Mouse (Mus musculus) spleen, adult 2 months (tissue): ENCODE data around the gene Acvr1b. TPM values are rescaled to one million over a fixed set of nuclear protein-coding genes. Genes with fewer than 3 reads are reported as not detected.

ENCODE experiments used
- DNase-seq, 2 experiments: peaks; one replicate each; pipeline versions ENCODE4 v3.0.0 to v3.0.0-alpha.2; 2012 to 2021; ENCODE audit warnings: low spot score in 2 of 2, low read depth in 1 of 2
- H3K27ac ChIP-seq: fragments of 200-500 bp; 2 replicates; pipeline ENCODE4 v1.5.1; 2012; ENCODE audit warnings: low read length, inconsistent platforms; ENCODE audit not compliant: insufficient read depth
- H3K27me3 ChIP-seq: fragments of 200-500 bp; 2 replicates; pipeline ENCODE4 v1.6.1; 2012; ENCODE audit warnings: mild to moderate bottlenecking, moderate library complexity, low read length, inconsistent platforms; ENCODE audit not compliant: control insufficient read depth, insufficient read depth
- H3K36me3 ChIP-seq: fragments of 200-500 bp; 2 replicates; pipeline ENCODE4 v1.6.1; 2012; ENCODE audit warnings: mild to moderate bottlenecking, low read length, inconsistent platforms; ENCODE audit not compliant: control insufficient read depth, insufficient read depth
- H3K4me1 ChIP-seq: fragments of 200-500 bp; 2 replicates; pipeline ENCODE4 v1.6.1; 2011; ENCODE audit warnings: inconsistent platforms; ENCODE audit not compliant: control insufficient read depth, insufficient read depth, insufficient read length
- H3K4me3 ChIP-seq: fragments of 200-500 bp; 2 replicates; pipeline ENCODE4 v1.5.1; 2011; ENCODE audit warnings: mild to moderate bottlenecking, inconsistent platforms; ENCODE audit not compliant: insufficient read depth, insufficient read length; ENCODE audit errors: extremely low read depth
- CTCF ChIP-seq: fragments of 200-500 bp; IDR thresholded peaks from 2 replicates; pipeline ENCODE4 v1.5.1; 2011; ENCODE audit warnings: mild to moderate bottlenecking, inconsistent platforms; ENCODE audit not compliant: insufficient read depth, insufficient read length, insufficient replicate concordance; ENCODE audit errors: extremely low read depth
- POLR2A ChIP-seq: fragments of 200-500 bp; IDR thresholded peaks from 2 replicates; pipeline ENCODE4 v1.6.1; 2011; ENCODE audit warnings: low read depth, low read length, inconsistent platforms
- WGBS: fragments of 180-500 bp; shearing (Covaris S2); methylation state at CpG from one replicate; pipeline ENCODE4 v1.1.7; 2018; 5-methylcytosine and 5-hydroxymethylcytosine counted together
- polyA plus RNA-seq: library from polyadenylated mRNA; depleted of rRNA; stranded (reverse); fragments of >200 nt; gene quantifications from 2 replicates; pipeline ENCODE4 v1.2.3, GENCODE M21; 2012

The Acvr1b gene
- polyA plus RNA-seq, 1 experiment: 17.9 TPM

GRCm38 (mm10) chr15:101145424-101146099, 28.3 kb upstream of the Acvr1b start:
- DNase-seq: peak; percentile 71 to 91
- H3K36me3 ChIP-seq: no peaks in the 10 kb centered on the region
- peak overlapping the region; percentile 27; the same call in 1 of the 2 replicates for H3K4me3 ChIP-seq
- peak; percentile 72 for TF ChIP-seq POLR2A
- peak; percentile 96 for TF ChIP-seq CTCF
- peak overlapping the region; percentile 76 for H3K27ac ChIP-seq
- H3K4me1 ChIP-seq: peaks cover 22% of the 10 kb centered on the region
- WGBS: 3% methylated on average over 19 of the region's 19 CpGs
- no peaks in the 10 kb centered on the region for H3K27me3 ChIP-seq

- WGBS: 10% methylated on average over 15 of the region's 15 CpGs
- H3K4me3 ChIP-seq: peak overlapping the region; percentile 4; the same call in 1 of the 2 replicates
- H3K27ac ChIP-seq: peak overlapping the region; percentile 76
- no peak for DNase-seq
- no peaks in the 10 kb centered on the region for H3K36me3 ChIP-seq
- H3K27me3 ChIP-seq: no peaks in the 10 kb centered on the region
- H3K4me1 ChIP-seq: peaks cover 22% of the 10 kb centered on the region
- TF ChIP-seq CTCF (no peak), POLR2A (no peak)
These were observed 27.5 kb upstream of the Acvr1b start for GRCm38 (mm10) chr15:101146100-101146965.

GRCm38 (mm10) chr15:101147115-101147909, 26.6 kb upstream of the Acvr1b start:
- no peak for DNase-seq
- peak overlapping the region; percentile 19 for H3K4me3 ChIP-seq
- H3K27me3 ChIP-seq: no peaks in the 10 kb centered on the region
- peak overlapping the region; percentile 76 for H3K27ac ChIP-seq
- H3K4me1 ChIP-seq: peaks cover 22% of the 10 kb centered on the region
- H3K36me3 ChIP-seq: no peaks in the 10 kb centered on the region
- 14% methylated on average over 16 of the region's 16 CpGs for WGBS
- no peak for TF ChIP-seq CTCF
- no peak; the same call in 1 of the 2 replicates for TF ChIP-seq POLR2A

- Histone ChIP-seq H3K27me3 (no peaks in the 10 kb centered on the region), H3K27ac (peak overlapping the region; percentile 76; the same call in 1 of the 2 replicates), H3K4me1 (peaks cover 22% of the 10 kb centered on the region), H3K36me3 (no peaks in the 10 kb centered on the region), H3K4me3 (no peak overlapping the region)
- DNase-seq: no peak
- WGBS: 14% methylated on average over 6 of the region's 6 CpGs
- TF ChIP-seq CTCF (no peak), POLR2A (no peak)
These were observed 26.0 kb upstream of the Acvr1b start for GRCm38 (mm10) chr15:101147910-101148273.

GRCm38 (mm10) chr15:101148604-101149003, 25.3 kb upstream of the Acvr1b start:
- DNase-seq: no peak
- no peaks in the 10 kb centered on the region for H3K27me3 ChIP-seq
- no peaks in the 10 kb centered on the region for H3K36me3 ChIP-seq
- TF ChIP-seq CTCF (no peak), POLR2A (no peak)
- peaks cover 22% of the 10 kb centered on the region for H3K4me1 ChIP-seq
- no peak overlapping the region for H3K4me3 ChIP-seq
- 65% methylated on average over 6 of the region's 6 CpGs for WGBS
- H3K27ac ChIP-seq: no peak overlapping the region

GRCm38 (mm10) chr15:101151409-101152261, 22.2 kb upstream of the Acvr1b start:
- no peaks in the 10 kb centered on the region for H3K27me3 ChIP-seq
- H3K27ac ChIP-seq: no peak overlapping the region
- H3K4me3 ChIP-seq: no peak overlapping the region
- H3K36me3 ChIP-seq: no peaks in the 10 kb centered on the region
- 85% methylated on average over 9 of the region's 9 CpGs for WGBS
- no peak for DNase-seq
- TF ChIP-seq POLR2A (no peak), CTCF (no peak)
- peaks cover 20% of the 10 kb centered on the region for H3K4me1 ChIP-seq
